Mouse (Mus musculus): ENCODE results near the gene Ppm1b. TPM values are rescaled to one million over a fixed set of nuclear protein-coding genes. Genes with fewer than 3 reads are reported as not detected.

Ppm1b gene
- polyA plus RNA-seq, 1 experiment: 67.9 TPM

GRCm38 (mm10) chr17:84986368-84986767, 29.8 kb downstream of the Ppm1b start:
- no peak overlapping the region for H3K27ac ChIP-seq (ENCODE audit: control insufficient read depth, insufficient read depth, low read depth, low read length, poor library complexity)
- no peaks in the 10 kb centered on the region; the same call in 1 of the 2 replicates for H3K4me1 ChIP-seq (ENCODE audit: control insufficient read depth, insufficient read depth, low read length)
- TF ChIP-seq POLR2A (IDR thresholded peaks at IDR 0.05; ENCODE audit: borderline replicate concordance, control insufficient read depth, low read depth, low read length) (no peak), CTCF (IDR thresholded peaks at IDR 0.05; ENCODE audit: control insufficient read depth, insufficient read depth, low read length) (no peak)
- no peak overlapping the region for H3K4me3 ChIP-seq (replicated peaks; ENCODE audit: control insufficient read depth, low read depth, low read length)
- 85% methylated on average over 5 of the region's 5 CpGs for WGBS

GRCm38 (mm10) chr17:84987834-84988410, 31.4 kb downstream of the Ppm1b start:
- TF ChIP-seq POLR2A (IDR thresholded peaks at IDR 0.05; ENCODE audit: borderline replicate concordance, control insufficient read depth, low read depth, low read length) (no peak), CTCF (IDR thresholded peaks at IDR 0.05; ENCODE audit: control insufficient read depth, insufficient read depth, low read length) (no peak)
- Histone ChIP-seq H3K4me3 (replicated peaks; ENCODE audit: control insufficient read depth, low read depth, low read length) (no peak overlapping the region), H3K27ac (ENCODE audit: control insufficient read depth, insufficient read depth, low read depth, low read length, poor library complexity) (no peak overlapping the region), H3K4me1 (ENCODE audit: control insufficient read depth, insufficient read depth, low read length) (no peaks in the 10 kb centered on the region; the same call in 1 of the 2 replicates)
- WGBS: 90% methylated on average over 3 of the region's 3 CpGs

GRCm38 (mm10) chr17:84988514-84988913, 32.0 kb downstream of the Ppm1b start:
- no peak for TF ChIP-seq CTCF (IDR thresholded peaks at IDR 0.05; ENCODE audit: control insufficient read depth, insufficient read depth, low read length)
- TF ChIP-seq POLR2A (IDR thresholded peaks at IDR 0.05; ENCODE audit: borderline replicate concordance, control insufficient read depth, low read depth, low read length): no peak
- H3K27ac ChIP-seq (ENCODE audit: control insufficient read depth, insufficient read depth, low read depth, low read length, poor library complexity): no peak overlapping the region
- no peak overlapping the region for H3K4me3 ChIP-seq (replicated peaks; ENCODE audit: control insufficient read depth, low read depth, low read length)
- no peaks in the 10 kb centered on the region; the same call in 1 of the 2 replicates for H3K4me1 ChIP-seq (ENCODE audit: control insufficient read depth, insufficient read depth, low read length)

- Histone ChIP-seq H3K27ac (ENCODE audit: control insufficient read depth, insufficient read depth, low read depth, low read length, poor library complexity) (no peak overlapping the region), H3K4me1 (ENCODE audit: control insufficient read depth, insufficient read depth, low read length) (no peaks in the 10 kb centered on the region), H3K4me3 (replicated peaks; ENCODE audit: control insufficient read depth, low read depth, low read length) (no peak overlapping the region)
- no peak for TF ChIP-seq CTCF (IDR thresholded peaks at IDR 0.05; ENCODE audit: control insufficient read depth, insufficient read depth, low read length)
- no peak for TF ChIP-seq POLR2A (IDR thresholded peaks at IDR 0.05; ENCODE audit: borderline replicate concordance, control insufficient read depth, low read depth, low read length)
- 90% methylated on average over 6 of the region's 6 CpGs for WGBS
Observed at GRCm38 (mm10) chr17:84995844-84996243, 39.3 kb downstream of the Ppm1b start.

- TF ChIP-seq POLR2A (IDR thresholded peaks at IDR 0.05; ENCODE audit: borderline replicate concordance, control insufficient read depth, low read depth, low read length) (no peak), CTCF (IDR thresholded peaks at IDR 0.05; ENCODE audit: control insufficient read depth, insufficient read depth, low read length) (no peak)
- Histone ChIP-seq H3K27ac (ENCODE audit: control insufficient read depth, insufficient read depth, low read depth, low read length, poor library complexity) (no peak overlapping the region), H3K4me3 (replicated peaks; ENCODE audit: control insufficient read depth, low read depth, low read length) (no peak overlapping the region), H3K4me1 (ENCODE audit: control insufficient read depth, insufficient read depth, low read length) (no peaks in the 10 kb centered on the region)
- WGBS: 50% methylated on average over 1 of the region's 1 CpGs
Observed at GRCm38 (mm10) chr17:84997639-84998038, 41.1 kb downstream of the Ppm1b start.

GRCm38 (mm10) chr17:84999636-85000035, 43.1 kb downstream of the Ppm1b start:
- Histone ChIP-seq H3K27ac (ENCODE audit: control insufficient read depth, insufficient read depth, low read depth, low read length, poor library complexity) (no peak overlapping the region), H3K4me3 (replicated peaks; ENCODE audit: control insufficient read depth, low read depth, low read length) (no peak overlapping the region), H3K4me1 (ENCODE audit: control insufficient read depth, insufficient read depth, low read length) (no peaks in the 10 kb centered on the region)
- WGBS: 67% methylated on average over 10 of the region's 10 CpGs
- TF ChIP-seq POLR2A (IDR thresholded peaks at IDR 0.05; ENCODE audit: borderline replicate concordance, control insufficient read depth, low read depth, low read length): no peak
- TF ChIP-seq CTCF (IDR thresholded peaks at IDR 0.05; ENCODE audit: control insufficient read depth, insufficient read depth, low read length): no peak

GRCm38 (mm10) chr17:85013485-85013884, 56.9 kb downstream of the Ppm1b start:
- TF ChIP-seq POLR2A (IDR thresholded peaks at IDR 0.05; ENCODE audit: borderline replicate concordance, control insufficient read depth, low read depth, low read length): no peak
- no peak for TF ChIP-seq CTCF (IDR thresholded peaks at IDR 0.05; ENCODE audit: control insufficient read depth, insufficient read depth, low read length)
- 96% methylated on average over 6 of the region's 6 CpGs for WGBS
- H3K4me1 ChIP-seq (ENCODE audit: control insufficient read depth, insufficient read depth, low read length): no peaks in the 10 kb centered on the region; the same call in 1 of the 2 replicates
- no peak overlapping the region for H3K27ac ChIP-seq (ENCODE audit: control insufficient read depth, insufficient read depth, low read depth, low read length, poor library complexity)
- no peak overlapping the region for H3K4me3 ChIP-seq (replicated peaks; ENCODE audit: control insufficient read depth, low read depth, low read length)

GRCm38 (mm10) chr17:85014632-85015031, 58.1 kb downstream of the Ppm1b start:
- Histone ChIP-seq H3K4me3 (replicated peaks; ENCODE audit: control insufficient read depth, low read depth, low read length) (no peak overlapping the region), H3K4me1 (ENCODE audit: control insufficient read depth, insufficient read depth, low read length) (no peaks in the 10 kb centered on the region; the same call in 1 of the 2 replicates), H3K27ac (ENCODE audit: control insufficient read depth, insufficient read depth, low read depth, low read length, poor library complexity) (no peak overlapping the region)
- TF ChIP-seq CTCF (IDR thresholded peaks at IDR 0.05; ENCODE audit: control insufficient read depth, insufficient read depth, low read length) (no peak), POLR2A (IDR thresholded peaks at IDR 0.05; ENCODE audit: borderline replicate concordance, control insufficient read depth, low read depth, low read length) (no peak)
- WGBS: 96% methylated on average over 3 of the region's 3 CpGs

GRCm38 (mm10) chr17:85018344-85018743, 61.8 kb downstream of the Ppm1b start:
- TF ChIP-seq POLR2A (IDR thresholded peaks at IDR 0.05; ENCODE audit: borderline replicate concordance, control insufficient read depth, low read depth, low read length): no peak
- no peak for TF ChIP-seq CTCF (IDR thresholded peaks at IDR 0.05; ENCODE audit: control insufficient read depth, insufficient read depth, low read length)
- no peak overlapping the region for H3K4me3 ChIP-seq (replicated peaks; ENCODE audit: control insufficient read depth, low read depth, low read length)
- no peak overlapping the region for H3K27ac ChIP-seq (ENCODE audit: control insufficient read depth, insufficient read depth, low read depth, low read length, poor library complexity)
- H3K4me1 ChIP-seq (ENCODE audit: control insufficient read depth, insufficient read depth, low read length): no peaks in the 10 kb centered on the region; the same call in 1 of the 2 replicates
- WGBS: 69% methylated on average over 3 of the region's 3 CpGs
